Mouse (Mus musculus): ENCODE measurements around the gene Cmtm2b. TPM values are rescaled to one million over a fixed set of nuclear protein-coding genes. Genes with fewer than 3 reads are reported as not detected.
"Not testable (repeated sequence)": the region's sequence is repeated elsewhere in the genome, so short reads cannot be mapped to it uniquely, and the experiment has no call there.

The Cmtm2b gene
- not detected for total RNA-seq (2022)

DNA sequence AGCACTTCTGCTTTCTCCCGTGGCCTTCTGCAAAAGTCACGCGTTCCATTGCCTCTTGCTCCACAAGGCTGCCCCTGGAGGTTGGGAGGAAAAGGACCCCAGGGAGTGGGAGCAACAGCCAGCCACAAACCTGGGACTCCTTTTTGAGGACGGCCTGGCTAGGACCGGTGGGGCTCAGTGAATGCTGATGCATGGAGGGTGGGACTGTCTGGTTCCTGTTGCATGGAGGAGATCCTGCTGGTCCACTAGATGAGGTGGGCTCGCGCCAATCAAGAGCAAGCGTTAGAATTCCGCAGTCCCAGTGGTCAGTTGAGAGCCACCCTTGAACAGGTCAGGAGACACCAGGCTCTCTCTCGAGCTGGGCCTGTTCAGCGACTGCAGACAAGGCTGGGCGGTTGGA lies at the start of gene Cmtm2b:
Gene Cmtm2b (plus strand): TSS at position 301 of the 400 bp plus-strand sequence.
- DNase-seq (ENCODE audit: low spot score in 2 of 2), result not testable (repeated sequence)

GRCm38 (mm10) chr8:104293081-104293480 lies 28.9 kb upstream of the Cmtm2b start, which contains the start of gene Cmtm2a:
Gene Cmtm2a (minus strand): TSS chr8:104293181.
- DNase-seq (ENCODE audit: low spot score in 2 of 2), result not testable (repeated sequence)

DNA sequence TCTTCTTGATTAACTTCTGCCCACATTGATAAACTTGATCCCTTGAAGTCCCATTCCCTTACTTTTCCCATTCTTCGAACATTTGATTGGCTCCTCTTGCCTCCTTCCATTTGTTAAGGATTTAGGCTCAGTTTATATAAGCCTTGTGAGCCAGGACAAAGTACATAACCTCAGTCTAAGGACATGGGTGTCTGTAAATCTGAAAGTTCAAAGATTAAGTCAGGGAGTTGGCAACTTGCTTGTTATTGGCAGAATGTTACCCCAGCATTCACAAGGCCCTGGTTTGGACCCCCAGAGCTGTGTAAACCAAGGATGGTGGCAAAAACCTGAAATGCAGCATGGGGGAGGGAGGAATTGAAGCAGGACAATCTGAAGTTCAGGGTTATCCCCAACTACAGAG lies 27.6 kb upstream of the Cmtm2b start:
- DNase-seq (ENCODE audit: low spot score in 2 of 2), result no peak

- not testable (repeated sequence) for DNase-seq (ENCODE audit: low spot score in 2 of 2)
Observed at GRCm38 (mm10) chr8:104301577-104301976, 20.5 kb upstream of the Cmtm2b start.

- not testable (repeated sequence) for DNase-seq (ENCODE audit: low spot score in 2 of 2)
Observed at GRCm38 (mm10) chr8:104302536-104302935, 19.5 kb upstream of the Cmtm2b start.

GRCm38 (mm10) chr8:104304962-104305361 lies 17.1 kb upstream of the Cmtm2b start:
- DNase-seq (ENCODE audit: low spot score in 2 of 2), result no peak

DNA sequence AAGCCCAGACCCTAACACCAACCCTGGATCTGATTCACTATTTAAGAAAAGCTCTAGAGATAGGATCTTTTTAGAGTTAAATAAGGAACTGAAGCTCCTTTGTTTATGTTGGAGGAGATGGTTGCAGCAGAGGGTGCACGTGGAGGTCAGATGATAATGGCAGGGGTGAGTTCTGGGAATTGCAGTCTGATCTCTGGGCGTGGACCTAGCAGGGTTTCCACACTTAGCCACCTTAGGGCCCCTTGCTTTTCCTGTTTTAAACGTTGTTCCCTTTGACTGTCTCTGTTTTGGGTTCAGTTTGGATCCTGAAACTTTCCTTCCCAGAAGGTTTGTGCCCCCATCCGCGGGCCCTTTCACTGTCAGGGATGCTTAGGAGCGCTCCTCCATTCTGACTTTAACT lies 13.7 kb upstream of the Cmtm2b start:
- not testable (repeated sequence) for DNase-seq (ENCODE audit: low spot score in 2 of 2)

GRCm38 (mm10) chr8:104309441-104310155 lies 12.4 kb upstream of the Cmtm2b start, which contains the start of the genes Gm45711 and Cmtm1:
Gene Gm45711 (minus strand): TSS chr8:104310081.
Gene Cmtm1 (minus strand): TSS chr8:104310145.
- DNase-seq (ENCODE audit: low spot score in 2 of 2), result peak; percentile 36 to 46

GRCm38 (mm10) chr8:104312023-104312422 lies 10.0 kb upstream of the Cmtm2b start:
- not testable (repeated sequence) for DNase-seq (ENCODE audit: low spot score in 2 of 2)

DNA sequence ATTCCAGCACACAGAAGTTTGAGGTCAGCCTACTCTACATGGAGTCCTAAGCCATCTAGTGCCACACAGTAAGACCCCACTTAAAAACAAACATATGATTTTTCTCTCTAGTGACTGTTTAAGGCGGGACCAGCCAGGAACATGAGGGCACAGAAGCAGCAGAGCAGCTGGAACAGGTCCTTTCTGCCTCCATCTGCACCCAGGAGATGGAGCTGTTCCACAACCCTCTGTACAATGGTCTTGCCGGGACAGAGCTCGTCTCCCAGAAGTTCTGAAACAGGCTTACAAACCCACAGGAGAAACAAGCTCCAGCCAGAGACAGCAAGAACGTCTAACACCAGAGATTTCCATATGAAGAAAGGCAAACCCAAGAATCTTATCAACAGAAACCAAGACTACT lies 8.7 kb upstream of the Cmtm2b start:
- DNase-seq (ENCODE audit: low spot score in 2 of 2), result no peak

DNA sequence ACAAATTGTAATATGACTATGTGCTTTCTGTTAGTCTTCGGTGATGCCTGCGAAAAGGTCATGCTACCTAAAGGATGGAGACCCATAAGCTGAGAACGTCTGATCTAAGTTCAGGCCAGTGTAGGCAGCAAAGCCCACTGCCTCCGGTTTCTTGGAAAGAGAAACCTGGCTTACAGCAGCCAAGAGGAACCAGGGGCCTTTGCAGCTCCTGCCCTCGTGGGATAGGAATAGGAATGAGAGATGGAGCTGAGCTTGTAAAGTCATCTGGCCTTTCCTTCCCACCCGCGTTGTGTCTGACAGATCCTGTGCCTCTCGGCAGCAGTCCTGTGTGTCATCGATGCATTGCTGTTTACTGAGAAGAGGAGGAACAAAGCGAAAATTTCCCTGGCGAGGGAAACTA lies 763 bp upstream of the Cmtm2b start, which contains the start of gene Gm11020:
Gene Gm11020 (plus strand): TSS at position 301 of the 400 bp plus-strand sequence.
- not testable (repeated sequence) for DNase-seq (ENCODE audit: low spot score in 2 of 2)

GRCm38 (mm10) chr8:104332665-104333631 lies 10.9 kb downstream of the Cmtm2b start:
- no peak for DNase-seq (ENCODE audit: low spot score in 2 of 2)

GRCm38 (mm10) chr8:104333786-104334185 lies 11.8 kb downstream of the Cmtm2b start:
- no peak for DNase-seq (ENCODE audit: low spot score in 2 of 2)

- DNase-seq (ENCODE audit: low spot score in 2 of 2), result no peak
Observed at GRCm38 (mm10) chr8:104334196-104334595, 12.2 kb downstream of the Cmtm2b start.

DNA sequence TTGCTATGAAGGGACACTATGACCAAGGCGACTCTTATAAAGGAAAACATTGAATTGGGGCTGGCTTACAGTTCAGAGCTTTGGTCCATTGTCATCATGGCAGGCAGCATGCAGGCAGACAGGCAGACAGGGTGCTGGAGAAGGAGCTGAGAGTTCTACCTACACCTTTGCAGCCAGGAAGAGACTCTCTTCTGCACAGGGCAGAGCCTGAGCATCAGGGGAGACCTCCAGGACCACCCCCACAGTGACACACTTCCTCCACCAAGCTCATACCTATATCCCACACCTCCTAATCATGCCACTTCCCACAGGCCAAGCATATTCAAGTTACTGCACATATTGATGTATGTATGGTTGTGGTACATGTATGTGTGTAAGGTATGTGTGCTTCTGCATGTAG lies 14.8 kb downstream of the Cmtm2b start:
- no peak for DNase-seq (ENCODE audit: low spot score in 2 of 2)

DNA sequence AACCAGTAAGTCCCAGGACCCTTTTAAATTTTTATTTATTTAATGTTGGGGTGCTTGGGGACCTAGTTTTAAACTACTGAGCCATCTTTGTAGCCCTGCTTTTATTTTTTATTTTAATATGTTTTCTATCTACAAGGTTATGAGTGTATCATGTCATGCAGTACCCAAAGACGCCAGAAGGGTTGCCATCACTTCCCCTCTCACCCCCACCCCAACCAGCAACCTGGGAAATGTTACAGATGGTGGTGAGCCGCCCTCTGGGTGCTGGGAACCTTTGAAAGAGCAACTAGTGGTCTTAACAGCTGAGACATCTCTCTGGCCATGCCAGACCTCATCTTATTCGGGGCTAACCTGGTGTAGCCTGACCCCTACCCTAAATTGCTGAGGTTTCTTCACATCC lies 15.9 kb downstream of the Cmtm2b start:
- no peak for DNase-seq (ENCODE audit: low spot score in 2 of 2)

DNA sequence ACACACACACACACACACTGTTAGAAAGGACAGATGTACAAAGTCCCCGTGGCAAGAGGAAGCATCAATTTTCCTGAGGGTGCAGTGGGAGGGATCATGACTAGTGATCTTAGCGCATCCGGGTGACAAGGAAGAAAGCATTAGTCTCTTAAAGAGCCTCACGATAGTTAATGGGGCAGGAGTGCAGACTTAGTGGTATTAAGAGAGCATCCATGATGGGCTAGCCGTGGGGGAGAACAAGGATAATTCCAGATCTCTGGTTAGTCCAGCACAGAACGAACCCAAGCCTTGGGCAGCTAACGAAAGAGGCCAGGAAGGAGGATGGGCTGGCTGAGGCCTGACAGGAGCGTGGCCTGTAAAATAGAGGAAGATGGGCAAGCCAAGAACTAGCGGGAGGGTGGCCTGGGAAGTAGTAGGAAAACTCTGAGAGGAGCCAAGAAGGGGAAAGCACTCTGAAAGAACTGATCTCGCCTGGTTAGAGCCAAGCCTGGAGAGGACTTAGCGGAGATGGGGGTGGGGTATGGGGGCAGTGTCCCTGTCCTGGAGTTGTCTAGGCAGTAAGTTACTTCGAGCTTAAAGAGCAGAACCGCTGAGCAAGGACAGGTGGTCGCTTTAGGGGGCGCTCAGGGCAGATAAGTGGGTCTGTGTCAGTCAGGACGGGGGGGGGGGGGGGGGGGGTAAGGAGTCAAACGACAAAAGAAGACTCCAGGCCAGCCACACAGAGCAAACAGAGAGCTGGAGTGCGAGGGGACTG lies 17.4 kb downstream of the Cmtm2b start, which contains the start of gene Cmtm3:
Gene Cmtm3 (plus strand): TSS at position 182 of the 754 bp plus-strand sequence.
- DNase-seq (ENCODE audit: low spot score in 2 of 2), result no peak

DNA sequence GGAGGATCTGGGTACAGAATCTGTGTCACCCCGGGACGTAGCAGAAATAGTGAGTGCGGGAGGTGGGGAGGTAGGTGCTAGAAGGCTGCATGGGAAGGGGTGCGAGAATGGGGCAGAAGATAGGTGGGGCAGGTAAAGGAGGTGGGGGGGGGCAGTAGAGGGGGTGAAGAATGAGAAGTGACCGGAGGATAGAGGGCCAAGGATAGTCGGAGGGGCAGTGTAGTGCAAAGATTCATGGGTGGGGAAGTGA lies 17.9 kb downstream of the Cmtm2b start:
- DNase-seq (ENCODE audit: low spot score in 2 of 2), result no peak

DNA sequence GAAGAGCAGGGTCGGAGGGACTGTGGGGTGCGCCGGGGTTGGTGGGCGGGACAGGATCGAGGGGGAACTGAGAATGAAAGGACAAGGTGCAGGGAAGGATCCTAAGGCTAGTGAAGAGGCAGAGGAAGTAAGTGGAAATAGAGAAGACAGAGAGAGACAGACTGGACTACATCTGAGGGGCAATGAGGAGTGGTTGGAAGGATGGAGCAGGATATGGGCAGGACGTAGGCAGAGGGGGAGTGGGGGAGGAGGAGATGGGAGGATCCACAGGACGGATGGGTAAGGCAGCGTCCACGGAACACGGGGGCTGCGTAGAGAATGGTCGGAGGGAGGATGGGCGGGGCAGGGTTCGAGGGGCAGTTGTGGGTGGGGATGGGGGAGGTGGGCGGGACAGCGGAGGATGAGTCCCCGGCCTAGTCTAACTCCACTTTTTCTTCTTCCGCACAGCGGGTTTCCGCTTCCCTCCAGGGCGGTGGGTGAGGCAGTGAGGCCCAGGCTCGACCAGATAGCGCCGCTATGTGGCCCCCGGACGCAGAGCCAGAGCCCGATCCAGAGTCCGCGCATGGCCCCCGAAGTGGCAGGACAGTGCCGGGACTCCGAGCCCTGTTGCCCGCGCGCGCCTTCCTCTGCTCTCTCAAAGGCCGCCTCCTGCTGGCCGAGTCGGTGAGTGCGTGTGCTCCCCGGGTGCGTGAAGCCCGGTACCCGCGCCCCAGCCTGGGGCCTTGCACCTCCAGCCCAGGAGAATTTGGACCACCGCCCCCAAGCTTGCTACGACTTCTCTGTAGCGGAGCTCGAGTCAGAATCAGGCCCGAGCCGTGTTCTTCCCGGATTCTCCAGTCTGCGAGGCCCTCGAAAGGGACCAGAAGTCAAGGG lies 18.4 kb downstream of the Cmtm2b start:
- DNase-seq (ENCODE audit: low spot score in 2 of 2), result peak; percentile 44 to 63

- peak in 1 of 2 experiments; percentile 53 for DNase-seq (ENCODE audit: low spot score in 2 of 2)
Observed at GRCm38 (mm10) chr8:104341106-104341561, 19.1 kb downstream of the Cmtm2b start.

Measured in gastrocnemius, adult 8-10 months (tissue).